Mouse (Mus musculus) kidney, embryonic 15.5 days (tissue): ENCODE results near the gene Iqce. TPM values are rescaled to one million over a fixed set of nuclear protein-coding genes. Genes with fewer than 3 reads are reported as not detected.
A peak's percentile ranks its signal among the peaks of the same experiment; 100 is the strongest.

Experiments used
- ATAC-seq: fragments of 200-750 bp; cut with Nextera tagmentation; replicated peaks from 2 replicates; pipeline ENCODE4 v1.8.0; 2017; ENCODE audit warnings: moderate TSS enrichment; ENCODE audit not compliant: low FRiP score
- H3K27ac ChIP-seq: fragments of 300-500 bp; sonication (generic); 2 replicates; pipeline ENCODE4 v1.5.1; 2015; ENCODE audit warnings: mild to moderate bottlenecking, inconsistent platforms
- H3K27me3 ChIP-seq: fragments of 300-500 bp; sonication (generic); 2 replicates; pipeline ENCODE4 v1.6.1; 2015; ENCODE audit warnings: inconsistent platforms
- H3K36me3 ChIP-seq: fragments of 300-500 bp; sonication (generic); 2 replicates; pipeline ENCODE4 v1.6.1; 2015; ENCODE audit warnings: inconsistent platforms
- H3K4me1 ChIP-seq: fragments of 300-500 bp; sonication (generic); 2 replicates; pipeline ENCODE4 v1.6.1; 2015; ENCODE audit warnings: inconsistent platforms
- H3K4me2 ChIP-seq: fragments of 300-500 bp; sonication (generic); 2 replicates; pipeline ENCODE4 v1.6.1; 2015; ENCODE audit warnings: moderate library complexity, mild to moderate bottlenecking, inconsistent platforms
- H3K4me3 ChIP-seq: fragments of 300-500 bp; sonication (generic); replicated peaks from 2 replicates; pipeline ENCODE4 v1.5.1; 2015; ENCODE audit warnings: mild to moderate bottlenecking, inconsistent platforms
- H3K9ac ChIP-seq: fragments of 300-500 bp; sonication (generic); 2 replicates; pipeline ENCODE4 v1.6.1; 2015; ENCODE audit warnings: mild to moderate bottlenecking, inconsistent platforms
- H3K9me3 ChIP-seq: fragments of 300-500 bp; sonication (generic); replicated peaks from 2 replicates; pipeline ENCODE4 v1.6.1; 2016; ENCODE audit warnings: inconsistent platforms
- WGBS: fragments of 180-500 bp; shearing (Covaris S2); methylation state at CpG from one replicate; pipeline ENCODE4 v1.1.7; 2015; ENCODE audit warnings: mixed read lengths; 5-methylcytosine and 5-hydroxymethylcytosine counted together
- polyA plus RNA-seq: library from polyadenylated mRNA; unstranded; fragments of >200 nt; fragmentation: Nextera tagmentation; extraction: Ambion mirVana; gene quantifications from 2 replicates; pipeline ENCODE4 v1.2.1, GENCODE M21; 2015

The Iqce gene
- polyA plus RNA-seq, 1 experiment from 2014 or later: 25.7 TPM

DNA sequence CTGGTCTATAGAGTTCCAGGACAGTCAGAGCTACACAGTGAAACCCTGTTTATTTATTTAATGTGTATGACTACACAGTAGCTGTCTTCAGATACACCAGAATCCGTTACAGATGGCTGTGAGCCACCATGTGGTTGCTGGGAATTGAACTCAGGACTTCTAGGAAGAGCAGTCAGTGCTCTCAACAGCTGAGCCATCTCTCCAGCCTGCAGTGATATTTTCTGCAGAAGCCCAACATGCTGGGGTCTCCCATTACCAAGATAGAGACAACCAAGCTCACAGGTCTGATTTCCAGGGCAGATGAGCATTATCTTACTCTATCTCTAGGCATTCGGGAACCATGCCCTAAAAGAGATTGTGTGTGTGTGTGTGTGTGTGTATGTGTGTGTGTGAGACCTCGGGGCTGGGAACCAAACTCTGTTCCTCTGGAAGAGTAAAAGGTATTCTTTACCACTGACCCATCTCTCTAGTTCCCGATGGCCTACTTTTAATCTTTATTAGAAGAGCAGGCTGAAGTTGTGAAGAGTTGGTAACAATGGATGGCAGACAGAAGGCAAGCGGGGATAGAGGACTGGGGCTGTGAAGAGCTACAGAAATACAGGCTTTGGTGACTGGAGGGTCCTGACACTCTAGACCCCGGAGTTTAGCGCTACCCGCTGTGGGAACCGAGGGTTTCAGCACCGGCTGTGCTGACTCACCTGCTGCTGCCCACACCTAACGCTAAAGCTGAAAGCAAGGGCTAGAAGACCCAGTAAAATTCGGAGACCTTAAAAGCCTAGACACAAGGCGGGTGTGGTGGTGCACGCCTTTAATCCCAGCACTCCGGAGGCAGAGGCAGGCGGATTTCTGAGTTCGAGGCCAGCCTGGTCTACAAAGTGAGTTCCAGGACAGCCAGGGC is 1.6 kb upstream of the Iqce start:
- Histone ChIP-seq H3K9me3 (no peaks in the 10 kb centered on the region), H3K4me1 (peaks cover 48% of the 10 kb centered on the region), H3K36me3 (peaks cover 26% of the 10 kb centered on the region), H3K27ac (peak overlapping the region; percentile 95), H3K4me2 (peak overlapping the region; percentile 82), H3K27me3 (no peaks in the 10 kb centered on the region), H3K4me3 (peak overlapping the region; percentile 64), H3K9ac (peak overlapping the region; percentile 58; the same call in 1 of the 2 replicates)
- ATAC-seq: no peak
- 35% methylated on average over 17 of the region's 17 CpGs for WGBS

- ATAC-seq: no peak
- peak overlapping the region; percentile 84 for H3K9ac ChIP-seq
- H3K27ac ChIP-seq: peak overlapping the region; percentile 95
- WGBS: 70% methylated on average over 19 of the region's 19 CpGs
- H3K27me3 ChIP-seq: no peaks in the 10 kb centered on the region
- H3K4me3 ChIP-seq: peak overlapping the region; percentile 71
- no peaks in the 10 kb centered on the region for H3K9me3 ChIP-seq
- peaks cover 48% of the 10 kb centered on the region for H3K4me1 ChIP-seq
- H3K36me3 ChIP-seq: peaks cover 26% of the 10 kb centered on the region
- H3K4me2 ChIP-seq: peak overlapping the region; percentile 84
These were observed 519 bp upstream of the Iqce start for GRCm38 (mm10) chr5:140702618-140703175.

GRCm38 (mm10) chr5:140701661-140702060 is 517 bp downstream of the Iqce start:
- under 1% methylated on average over 25 of the region's 25 CpGs for WGBS
- Histone ChIP-seq H3K9ac (peak overlapping the region; percentile 84), H3K9me3 (no peaks in the 10 kb centered on the region), H3K36me3 (peaks cover 29% of the 10 kb centered on the region), H3K4me1 (peaks cover 48% of the 10 kb centered on the region), H3K27ac (peak overlapping the region; percentile 95), H3K4me3 (peak overlapping the region; percentile 71), H3K4me2 (peak overlapping the region; percentile 84), H3K27me3 (no peaks in the 10 kb centered on the region)
- ATAC-seq: peak; percentile 6

GRCm38 (mm10) chr5:140699776-140700175 is 2.4 kb downstream of the Iqce start:
- Histone ChIP-seq H3K4me3 (no peak overlapping the region), H3K27ac (no peak overlapping the region), H3K27me3 (no peaks in the 10 kb centered on the region), H3K4me1 (peaks cover 35% of the 10 kb centered on the region), H3K9me3 (no peaks in the 10 kb centered on the region), H3K4me2 (no peak overlapping the region), H3K9ac (no peak overlapping the region), H3K36me3 (peaks cover 43% of the 10 kb centered on the region)
- no peak for ATAC-seq
- 80% methylated on average over 9 of the region's 9 CpGs for WGBS

GRCm38 (mm10) chr5:140695987-140696386 is 6.2 kb downstream of the Iqce start:
- Histone ChIP-seq H3K4me3 (no peak overlapping the region), H3K9ac (no peak overlapping the region), H3K4me2 (no peak overlapping the region), H3K4me1 (peaks cover 11% of the 10 kb centered on the region), H3K27me3 (no peaks in the 10 kb centered on the region), H3K36me3 (peaks cover 79% of the 10 kb centered on the region), H3K27ac (no peak overlapping the region), H3K9me3 (no peaks in the 10 kb centered on the region)
- ATAC-seq: no peak
- WGBS: 88% methylated on average over 7 of the region's 7 CpGs

DNA sequence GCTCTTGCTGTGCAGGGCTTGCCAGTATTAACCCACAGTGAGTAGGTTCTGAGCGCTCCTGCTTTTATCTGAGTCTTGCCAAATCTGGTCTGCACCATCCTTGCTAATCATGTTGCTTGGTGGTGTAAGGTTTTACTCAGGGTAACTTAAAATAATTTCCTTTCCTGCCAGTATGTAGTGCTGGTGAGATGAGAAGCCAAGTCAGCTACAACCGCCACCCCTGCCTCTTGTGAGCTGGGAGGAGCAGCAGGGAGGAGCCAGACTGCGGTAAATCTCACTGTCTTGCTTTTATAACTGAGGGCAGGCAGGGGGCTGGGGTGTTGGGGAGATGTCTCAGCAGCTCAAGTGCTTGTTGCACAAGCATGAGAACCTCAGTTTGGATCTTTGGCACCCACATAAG is 13.7 kb downstream of the Iqce start:
- WGBS: 57% methylated on average over 3 of the region's 3 CpGs
- Histone ChIP-seq H3K4me1 (no peaks in the 10 kb centered on the region), H3K9me3 (no peaks in the 10 kb centered on the region), H3K4me3 (no peak overlapping the region), H3K4me2 (no peak overlapping the region), H3K9ac (no peak overlapping the region), H3K27me3 (no peaks in the 10 kb centered on the region), H3K27ac (no peak overlapping the region), H3K36me3 (peaks cover 83% of the 10 kb centered on the region)
- ATAC-seq: no peak

DNA sequence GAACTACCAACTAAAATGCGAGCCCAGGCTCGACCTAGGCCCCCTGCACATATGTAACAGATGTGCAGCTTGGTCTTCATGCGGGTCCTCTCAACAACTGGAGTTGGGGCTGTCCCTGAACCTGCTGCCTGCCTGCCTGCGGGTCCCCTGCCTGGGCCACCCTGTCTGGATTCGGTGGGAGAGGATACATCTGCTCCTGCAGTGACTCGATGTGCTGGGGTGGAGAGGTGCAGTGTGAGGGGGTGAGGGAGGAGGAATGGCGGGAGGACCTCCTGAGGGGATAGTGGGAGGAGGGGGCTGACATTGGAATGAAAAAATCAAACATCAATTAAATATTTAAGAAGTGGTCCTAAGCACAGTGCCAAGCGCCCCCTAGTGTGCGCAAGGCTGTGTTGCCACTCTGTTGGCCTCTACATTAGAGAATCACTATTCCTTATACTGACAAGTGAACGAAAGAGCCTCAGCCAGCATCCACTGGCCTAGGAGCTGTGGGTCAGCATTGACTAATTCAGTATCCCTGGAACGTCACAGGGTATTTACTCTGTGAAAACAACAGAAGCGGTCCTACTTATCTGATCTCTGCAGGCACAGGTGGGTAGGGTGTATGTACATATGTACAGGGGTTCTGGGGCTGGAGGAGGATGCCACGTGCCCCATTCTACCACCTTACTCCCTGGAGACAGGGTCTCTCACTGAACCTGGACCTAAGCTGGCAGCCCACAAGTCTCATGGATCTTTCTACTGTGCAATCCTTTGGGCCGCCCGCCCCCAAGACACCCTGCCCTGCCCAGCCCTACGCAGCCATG is 17.6 kb downstream of the Iqce start:
- 65% methylated on average over 16 of the region's 16 CpGs for WGBS
- no peak for ATAC-seq
- H3K27ac ChIP-seq: no peak overlapping the region
- peaks cover 64% of the 10 kb centered on the region for H3K36me3 ChIP-seq
- H3K9me3 ChIP-seq: no peaks in the 10 kb centered on the region
- no peaks in the 10 kb centered on the region for H3K4me1 ChIP-seq
- H3K4me2 ChIP-seq: no peak overlapping the region
- H3K4me3 ChIP-seq: no peak overlapping the region
- no peaks in the 10 kb centered on the region for H3K27me3 ChIP-seq
- H3K9ac ChIP-seq: no peak overlapping the region

- peaks cover 66% of the 10 kb centered on the region for H3K36me3 ChIP-seq
- H3K4me3 ChIP-seq: no peak overlapping the region
- H3K27ac ChIP-seq: no peak overlapping the region
- no peaks in the 10 kb centered on the region for H3K27me3 ChIP-seq
- 94% methylated on average over 6 of the region's 6 CpGs for WGBS
- no peaks in the 10 kb centered on the region for H3K9me3 ChIP-seq
- H3K4me2 ChIP-seq: no peak overlapping the region
- no peak overlapping the region for H3K9ac ChIP-seq
- no peak for ATAC-seq
- H3K4me1 ChIP-seq: no peaks in the 10 kb centered on the region
These were observed 20.1 kb downstream of the Iqce start for GRCm38 (mm10) chr5:140682113-140682512.

DNA sequence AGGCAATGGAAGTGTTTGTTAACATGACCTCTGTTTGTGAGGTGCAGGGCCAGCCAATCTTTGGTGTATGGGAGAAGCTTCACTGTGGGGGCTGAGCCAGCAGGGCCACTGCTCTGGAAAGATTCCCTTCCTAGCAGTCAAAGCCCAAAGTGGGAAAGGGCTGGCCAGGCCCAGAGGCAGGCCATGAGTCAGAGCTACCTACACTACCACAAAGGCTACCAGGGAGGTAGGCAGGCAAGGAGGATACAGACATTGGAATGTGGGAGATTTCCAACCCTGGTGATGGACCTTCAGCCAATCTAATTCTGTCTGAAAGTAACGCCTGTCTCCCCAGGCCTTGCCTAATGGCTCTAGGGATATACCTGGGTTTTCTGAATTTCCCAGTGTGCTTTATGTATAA is 21.2 kb downstream of the Iqce start:
- H3K9me3 ChIP-seq: no peaks in the 10 kb centered on the region
- WGBS: 90% methylated on average over 1 of the region's 1 CpGs
- ATAC-seq: no peak

DNA sequence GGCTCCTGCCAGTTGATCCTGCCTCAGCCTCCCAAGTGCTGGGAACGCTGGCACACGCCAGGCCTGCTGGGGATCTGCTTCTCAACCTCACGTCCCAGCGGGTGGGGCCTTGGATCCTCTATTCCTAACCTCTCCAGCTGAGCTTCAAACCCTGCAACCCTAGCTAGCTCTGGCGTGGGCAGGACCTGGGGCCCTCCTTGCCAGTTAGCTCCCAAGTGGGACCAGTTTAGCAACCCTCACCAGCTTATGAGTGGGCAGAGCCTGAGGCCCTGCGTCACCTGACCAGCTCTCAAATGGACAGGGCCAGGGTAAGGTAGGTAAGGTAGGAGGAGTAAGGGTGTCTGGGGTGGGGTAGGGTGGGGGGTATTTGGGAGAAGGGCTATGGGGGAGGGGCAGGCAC is 22.1 kb downstream of the Iqce start:
- H3K4me1 ChIP-seq: no peaks in the 10 kb centered on the region
- no peaks in the 10 kb centered on the region for H3K9me3 ChIP-seq
- H3K27ac ChIP-seq: no peak overlapping the region
- H3K9ac ChIP-seq: no peak overlapping the region
- H3K4me3 ChIP-seq: no peak overlapping the region
- H3K27me3 ChIP-seq: no peaks in the 10 kb centered on the region
- peaks cover 67% of the 10 kb centered on the region for H3K36me3 ChIP-seq
- no peak for ATAC-seq
- WGBS: 94% methylated on average over 6 of the region's 6 CpGs
- H3K4me2 ChIP-seq: no peak overlapping the region

More for the DNA sequence above, 21.2 kb downstream of the Iqce start:
- H3K9ac ChIP-seq: no peak overlapping the region
- H3K4me1 ChIP-seq: no peaks in the 10 kb centered on the region
- H3K27me3 ChIP-seq: no peaks in the 10 kb centered on the region
- no peak overlapping the region for H3K27ac ChIP-seq
- no peak overlapping the region for H3K4me2 ChIP-seq
- no peak overlapping the region for H3K4me3 ChIP-seq
- peaks cover 66% of the 10 kb centered on the region for H3K36me3 ChIP-seq

- no peak overlapping the region for H3K9ac ChIP-seq
- no peak for ATAC-seq
- 80% methylated on average over 6 of the region's 6 CpGs for WGBS
- H3K27me3 ChIP-seq: no peaks in the 10 kb centered on the region
- no peak overlapping the region for H3K4me3 ChIP-seq
- no peak overlapping the region for H3K27ac ChIP-seq
- no peaks in the 10 kb centered on the region for H3K4me1 ChIP-seq
- no peak overlapping the region for H3K4me2 ChIP-seq
- H3K36me3 ChIP-seq: peaks cover 74% of the 10 kb centered on the region
- H3K9me3 ChIP-seq: no peaks in the 10 kb centered on the region
These were observed 25.0 kb downstream of the Iqce start for GRCm38 (mm10) chr5:140677137-140677536.

DNA sequence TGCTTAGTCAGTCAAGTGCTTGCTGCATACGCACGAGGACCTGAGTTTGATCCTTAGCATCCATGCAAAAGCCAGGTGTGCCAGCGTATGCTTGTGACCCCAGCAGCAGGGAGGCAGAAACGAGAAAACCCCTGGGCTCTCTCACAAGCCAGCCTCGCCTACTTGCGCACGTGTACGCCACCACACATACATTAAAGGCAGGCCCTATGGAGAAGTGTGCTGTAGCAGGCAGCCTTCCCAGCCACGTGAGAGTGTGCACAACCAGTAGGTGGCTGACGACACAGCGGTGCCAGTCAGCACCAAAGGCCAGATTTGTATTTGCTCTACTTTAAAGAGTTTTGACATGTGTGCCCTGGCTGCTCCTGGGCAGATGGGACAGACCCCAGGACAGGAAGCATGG is 26.5 kb downstream of the Iqce start:
- Histone ChIP-seq H3K36me3 (peaks cover 82% of the 10 kb centered on the region), H3K9ac (no peak overlapping the region), H3K27ac (no peak overlapping the region), H3K4me1 (no peaks in the 10 kb centered on the region), H3K27me3 (no peaks in the 10 kb centered on the region), H3K4me3 (no peak overlapping the region), H3K9me3 (no peaks in the 10 kb centered on the region), H3K4me2 (no peak overlapping the region)
- 90% methylated on average over 11 of the region's 11 CpGs for WGBS
- ATAC-seq: no peak
